Mouse (Mus musculus) kidney, postnatal 0 days (tissue): ENCODE results near the gene Gm20388. TPM values are rescaled to one million over a fixed set of nuclear protein-coding genes. Genes with fewer than 3 reads are reported as not detected.

Source experiments
- ATAC-seq: fragments of 200-750 bp; cut with Nextera tagmentation; replicated peaks from 2 replicates; pipeline ENCODE4 v1.8.0; 2017; ENCODE audit warnings: low read depth, moderate number of reproducible peaks, moderate TSS enrichment, moderate library complexity; ENCODE audit not compliant: low FRiP score
- DNase-seq: peaks from one replicate; pipeline ENCODE4 v3.0.0-alpha.2; 2016; ENCODE audit warnings: low spot score
- H3K27ac ChIP-seq: fragments of 300-500 bp; sonication (generic); 2 replicates; pipeline ENCODE4 v1.5.1; 2014; ENCODE audit warnings: mild to moderate bottlenecking
- H3K27me3 ChIP-seq: fragments of 300-500 bp; sonication (generic); 2 replicates; pipeline ENCODE4 v1.6.1; 2014; ENCODE audit warnings: low read length, mixed read lengths; ENCODE audit not compliant: insufficient read depth
- H3K36me3 ChIP-seq: fragments of 300-500 bp; sonication (generic); 2 replicates; pipeline ENCODE4 v1.6.1; 2014; ENCODE audit warnings: low read length, mixed read lengths; ENCODE audit not compliant: insufficient read depth
- H3K4me1 ChIP-seq: fragments of 300-500 bp; sonication (generic); replicated peaks from 2 replicates; pipeline ENCODE4 v1.6.1; 2014; ENCODE audit warnings: antibody characterized with exemption, low read length, mixed read lengths; ENCODE audit not compliant: insufficient read depth
- H3K4me2 ChIP-seq: fragments of 300-500 bp; sonication (generic); 2 replicates; pipeline ENCODE4 v1.6.1; 2014; ENCODE audit warnings: mild to moderate bottlenecking, low read length, moderate library complexity, mixed read lengths
- H3K4me3 ChIP-seq: fragments of 300-500 bp; sonication (generic); replicated peaks from 2 replicates; pipeline ENCODE4 v1.5.1; 2014; ENCODE audit warnings: low read depth, low read length
- H3K9ac ChIP-seq: fragments of 300-500 bp; sonication (generic); 2 replicates; pipeline ENCODE4 v1.6.1; 2014; ENCODE audit warnings: low read depth, low read length
- H3K9me3 ChIP-seq: fragments of 300-500 bp; sonication (generic); replicated peaks from 2 replicates; pipeline ENCODE4 v1.6.1; 2016; ENCODE audit warnings: low read length, inconsistent platforms, mixed read lengths
- CTCF ChIP-seq: IDR thresholded peaks from 2 replicates; pipeline ENCODE4 v1.5.1; 2016; ENCODE audit warnings: antibody characterized with exemption, low read depth, mild to moderate bottlenecking, moderate library complexity
- WGBS: fragments of 180-500 bp; shearing (Covaris S2); extraction: QIAGEN DNeasy Blood & Tissue Kit; methylation state at CpG from one replicate; pipeline ENCODE4 v1.1.7; 2014; 5-methylcytosine and 5-hydroxymethylcytosine counted together
- polyA plus RNA-seq: library from polyadenylated mRNA; unstranded; fragments of >200 nt; fragmentation: Nextera tagmentation; extraction: Ambion mirVana; gene quantifications from 2 replicates; pipeline ENCODE4 v1.2.1, GENCODE M21; 2015

The Gm20388 gene
- polyA plus RNA-seq, 1 experiment from 2014 or later = not detected

DNA sequence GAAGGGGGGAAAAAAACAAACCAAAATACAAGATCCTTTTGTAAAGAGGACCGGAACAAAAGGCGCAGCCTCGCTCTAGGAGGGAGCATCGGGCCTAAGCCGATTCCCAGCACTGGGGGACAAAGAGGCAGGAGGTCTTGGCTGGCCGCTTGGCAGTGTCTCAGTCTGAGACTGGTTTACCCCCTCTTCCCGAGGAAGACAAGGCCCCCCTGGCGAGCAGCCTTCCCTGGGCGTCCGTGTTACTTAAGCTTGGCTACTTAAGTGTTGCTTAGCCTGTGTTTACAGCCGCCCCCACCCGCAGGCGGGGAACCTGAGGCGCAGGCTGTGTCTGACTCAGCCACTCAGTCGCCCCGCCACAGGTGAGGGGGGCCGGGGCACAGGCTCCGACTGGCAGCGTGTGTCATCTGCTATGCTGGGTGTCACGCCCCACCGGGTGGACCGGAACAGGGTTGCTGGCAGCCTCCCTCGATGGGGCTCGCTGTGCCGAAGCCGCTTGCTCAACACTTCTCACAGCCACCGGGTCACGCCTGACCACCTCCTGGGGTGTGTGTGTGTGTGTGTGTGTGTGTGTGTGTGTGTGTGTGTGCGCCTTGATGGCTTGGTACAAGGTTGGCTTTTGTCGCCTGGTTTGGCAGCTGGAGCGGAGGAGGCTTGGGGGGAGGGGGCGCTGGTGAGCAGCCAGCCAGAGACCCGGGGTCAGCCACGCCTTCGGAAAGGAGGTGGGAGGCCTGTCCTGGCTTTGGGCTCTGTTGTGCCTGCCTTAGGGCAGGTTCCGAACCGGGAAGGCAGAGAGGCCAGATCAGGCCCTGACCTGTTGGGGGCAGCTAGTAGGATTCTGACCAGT is 628.0 kb downstream of the Gm20388 start:
- peak; percentile 78 for ATAC-seq
- H3K36me3 ChIP-seq = no peaks in the 10 kb centered on the region
- H3K4me2 ChIP-seq = peak overlapping the region; percentile 99
- H3K9me3 ChIP-seq = no peaks in the 10 kb centered on the region
- peak; percentile 44 for TF ChIP-seq CTCF
- peak overlapping the region; percentile 96 for H3K27ac ChIP-seq
- peaks cover 57% of the 10 kb centered on the region for H3K4me1 ChIP-seq
- peak overlapping the region; percentile 58 for H3K4me3 ChIP-seq
- 9% methylated on average over 37 of the region's 37 CpGs for WGBS
- peak overlapping the region; percentile 78 for H3K9ac ChIP-seq
- peak; percentile 88 for DNase-seq
- H3K27me3 ChIP-seq = no peaks in the 10 kb centered on the region

DNA sequence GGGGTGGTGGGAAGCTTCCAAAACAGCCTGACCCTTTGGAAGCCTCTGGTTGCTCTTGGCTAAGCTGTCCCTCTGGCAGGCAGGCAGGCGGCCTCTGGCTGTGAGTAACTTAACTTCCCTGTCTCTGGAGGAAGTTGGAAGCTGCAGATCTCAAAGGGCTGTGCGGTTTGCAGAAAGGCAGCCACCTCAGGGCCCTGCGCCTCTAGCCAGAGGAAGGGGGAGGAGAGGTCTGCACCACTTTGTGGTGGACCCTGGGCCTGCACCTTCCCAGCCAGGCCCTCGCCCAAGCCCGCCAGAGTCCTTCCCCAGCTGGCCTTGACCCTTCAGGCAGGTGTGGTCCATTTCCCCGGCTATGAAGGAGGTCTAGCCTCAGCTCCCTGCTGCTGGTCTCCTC is 628.7 kb downstream of the Gm20388 start:
- ATAC-seq (no peak), DNase-seq (peak; percentile 51)
- peak overlapping the region; percentile 99 for H3K4me2 ChIP-seq
- H3K27me3 ChIP-seq = no peaks in the 10 kb centered on the region
- 33% methylated on average over 6 of the region's 6 CpGs for WGBS
- no peak; the same call in 1 of the 2 replicates for TF ChIP-seq CTCF
- H3K9me3 ChIP-seq = no peaks in the 10 kb centered on the region
- H3K27ac ChIP-seq = peak overlapping the region; percentile 96
- peaks cover 60% of the 10 kb centered on the region for H3K4me1 ChIP-seq
- no peak overlapping the region for H3K9ac ChIP-seq
- no peaks in the 10 kb centered on the region for H3K36me3 ChIP-seq
- H3K4me3 ChIP-seq = 0 out of 2 replicates have a peak overlapping the region, but pooled peaks have one; percentile 58

DNA sequence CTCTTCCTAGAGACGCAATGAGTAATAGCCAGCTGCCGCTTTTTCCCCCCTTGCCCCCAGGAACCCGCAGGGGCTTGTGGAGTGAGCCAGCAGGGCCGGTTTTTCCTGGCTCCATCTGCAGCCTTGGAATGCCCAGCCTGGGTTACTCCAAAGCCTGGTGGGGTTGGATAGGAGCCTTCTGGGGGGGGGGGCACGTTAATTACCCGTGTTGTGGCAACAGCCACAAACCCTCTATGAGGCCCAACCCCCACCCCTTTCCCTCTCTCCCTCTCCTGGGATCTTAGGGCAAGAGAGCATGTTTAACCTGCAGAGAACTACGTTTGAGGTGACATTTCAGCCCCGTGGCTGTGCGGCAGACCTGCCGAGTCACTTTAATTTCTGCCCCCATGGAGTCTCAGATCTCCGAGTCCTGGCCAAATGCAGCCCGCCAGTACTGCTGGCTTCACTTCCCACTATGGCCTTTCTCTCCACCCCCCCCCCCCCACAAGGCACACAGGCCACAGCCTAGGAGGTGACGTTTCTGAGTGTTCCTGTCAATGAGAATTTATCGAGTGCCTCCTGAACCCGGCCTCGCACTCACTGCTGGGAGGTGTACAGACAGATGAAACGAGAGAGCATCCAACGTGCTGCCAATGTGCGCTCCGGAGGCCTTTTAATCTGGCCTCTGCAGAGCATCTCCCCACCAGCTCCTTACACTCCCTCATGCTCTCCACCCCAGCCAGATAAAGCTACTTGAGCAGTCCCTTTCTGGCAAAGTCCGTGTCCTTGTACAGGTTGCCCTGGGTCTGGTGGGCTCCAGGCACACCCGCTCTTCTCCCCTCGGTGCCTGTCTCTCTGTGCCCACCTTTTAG is 629.4 kb downstream of the Gm20388 start:
- ATAC-seq (no peak), DNase-seq (peak; percentile 42)
- Histone ChIP-seq H3K9ac (no peak overlapping the region), H3K27me3 (no peaks in the 10 kb centered on the region), H3K4me2 (peak overlapping the region; percentile 99), H3K36me3 (no peaks in the 10 kb centered on the region), H3K9me3 (no peaks in the 10 kb centered on the region), H3K4me3 (no peak overlapping the region), H3K27ac (peak overlapping the region; percentile 96), H3K4me1 (peaks cover 61% of the 10 kb centered on the region)
- no peak for TF ChIP-seq CTCF
- 29% methylated on average over 23 of the region's 23 CpGs for WGBS

DNA sequence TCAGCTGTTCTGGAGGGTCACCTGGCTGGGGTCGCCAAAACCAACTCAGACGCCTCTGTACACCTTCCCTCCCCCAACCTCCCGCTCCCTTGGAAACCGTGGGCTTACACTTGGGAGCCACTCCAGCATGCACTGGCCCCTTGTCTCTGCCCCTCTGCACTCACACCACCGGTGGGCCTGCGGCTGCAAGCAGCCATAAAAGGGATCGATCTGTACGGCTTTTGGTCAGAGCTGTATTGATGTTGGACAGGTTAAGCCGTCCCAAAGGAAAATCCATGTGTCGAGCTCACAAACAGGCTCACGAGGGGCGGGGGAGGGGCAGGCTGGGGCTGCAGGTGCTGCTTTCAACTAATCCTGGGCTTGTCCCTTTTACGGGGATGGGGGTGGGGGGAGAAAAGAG is 632.4 kb downstream of the Gm20388 start:
- Histone ChIP-seq H3K9ac (no peak overlapping the region), H3K27ac (peak overlapping the region; percentile 68; the same call in 1 of the 2 replicates), H3K27me3 (no peaks in the 10 kb centered on the region), H3K4me1 (peaks cover 64% of the 10 kb centered on the region), H3K4me2 (no peak overlapping the region), H3K36me3 (no peaks in the 10 kb centered on the region), H3K9me3 (no peaks in the 10 kb centered on the region), H3K4me3 (no peak overlapping the region)
- DNase-seq = no peak
- TF ChIP-seq CTCF = no peak
- WGBS = 34% methylated on average over 13 of the region's 13 CpGs
- no peak for ATAC-seq

DNA sequence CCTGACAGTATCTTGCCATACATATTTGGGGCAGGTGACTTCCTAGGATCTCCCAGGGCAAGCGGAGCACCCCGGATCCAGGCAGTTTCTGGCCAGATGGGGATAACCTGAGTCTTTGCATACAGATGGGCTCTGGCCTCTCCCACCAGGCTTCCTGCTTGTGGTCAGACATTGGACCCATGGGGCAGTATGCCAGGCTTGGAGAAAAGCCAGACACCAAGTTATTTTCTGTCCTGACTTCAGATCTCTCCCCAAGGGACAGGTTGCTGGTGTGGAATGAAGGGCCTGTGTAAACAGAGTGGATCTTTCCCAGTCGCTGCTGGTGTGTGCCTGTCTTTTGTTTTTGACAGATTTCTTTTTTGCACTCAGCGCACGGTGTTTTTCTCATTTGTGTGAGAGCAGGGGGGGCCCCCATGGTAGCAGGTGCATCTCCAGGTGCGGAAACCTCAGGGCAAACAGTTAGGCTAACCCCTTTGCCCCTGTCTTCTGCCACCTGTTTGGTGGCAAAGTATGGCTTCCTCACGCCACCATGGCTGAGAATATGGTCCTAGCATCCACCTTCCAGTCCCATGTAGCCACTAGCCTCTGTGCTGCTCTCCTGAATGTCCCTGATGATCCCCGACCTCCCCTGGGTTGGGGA is 632.9 kb downstream of the Gm20388 start:
- Histone ChIP-seq H3K4me3 (no peak overlapping the region), H3K9me3 (no peaks in the 10 kb centered on the region), H3K9ac (no peak overlapping the region), H3K27ac (peak overlapping the region; percentile 68), H3K36me3 (no peaks in the 10 kb centered on the region), H3K27me3 (no peaks in the 10 kb centered on the region), H3K4me1 (peaks cover 64% of the 10 kb centered on the region), H3K4me2 (no peak overlapping the region)
- 63% methylated on average over 8 of the region's 8 CpGs for WGBS
- TF ChIP-seq CTCF = no peak
- ATAC-seq = no peak
- DNase-seq = no peak

DNA sequence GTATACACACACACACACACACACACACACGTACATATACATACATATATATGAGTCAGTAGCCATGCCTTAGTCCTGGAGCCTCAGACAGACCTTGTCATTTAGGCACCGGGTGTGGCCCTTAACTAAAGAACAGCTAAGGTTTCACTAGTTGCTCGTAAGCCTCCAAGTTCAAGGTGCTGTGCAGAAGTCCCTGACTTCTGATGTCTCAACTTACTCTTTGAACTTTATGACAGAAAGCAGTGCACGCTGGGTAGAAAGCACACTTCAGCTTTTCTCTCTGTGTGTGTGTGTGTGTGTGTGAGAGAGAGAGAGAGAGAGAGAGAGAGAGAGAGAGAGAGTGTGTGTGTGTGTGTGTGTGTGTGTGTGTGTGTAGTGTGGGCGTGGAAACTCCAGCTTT is 633.5 kb downstream of the Gm20388 start:
- WGBS = 60% methylated on average over 5 of the region's 5 CpGs
- peaks cover 66% of the 10 kb centered on the region for H3K4me1 ChIP-seq
- H3K9me3 ChIP-seq = no peaks in the 10 kb centered on the region
- no peak overlapping the region for H3K4me3 ChIP-seq
- TF ChIP-seq CTCF = no peak
- no peak overlapping the region for H3K9ac ChIP-seq
- H3K4me2 ChIP-seq = no peak overlapping the region
- no peaks in the 10 kb centered on the region for H3K36me3 ChIP-seq
- H3K27me3 ChIP-seq = no peaks in the 10 kb centered on the region
- peak; percentile 46 for DNase-seq
- ATAC-seq = no peak
- peak overlapping the region; percentile 68 for H3K27ac ChIP-seq
